Mouse (Mus musculus) yolk sac, embryonic 10.5 days (tissue): ENCODE results near the gene Lrrc39.

Experiments used
- DNase-seq: peaks from one replicate; pipeline ENCODE4 v3.0.0-alpha.2; 2017; ENCODE audit warnings: low spot score

Gene Lrrc39

DNA sequence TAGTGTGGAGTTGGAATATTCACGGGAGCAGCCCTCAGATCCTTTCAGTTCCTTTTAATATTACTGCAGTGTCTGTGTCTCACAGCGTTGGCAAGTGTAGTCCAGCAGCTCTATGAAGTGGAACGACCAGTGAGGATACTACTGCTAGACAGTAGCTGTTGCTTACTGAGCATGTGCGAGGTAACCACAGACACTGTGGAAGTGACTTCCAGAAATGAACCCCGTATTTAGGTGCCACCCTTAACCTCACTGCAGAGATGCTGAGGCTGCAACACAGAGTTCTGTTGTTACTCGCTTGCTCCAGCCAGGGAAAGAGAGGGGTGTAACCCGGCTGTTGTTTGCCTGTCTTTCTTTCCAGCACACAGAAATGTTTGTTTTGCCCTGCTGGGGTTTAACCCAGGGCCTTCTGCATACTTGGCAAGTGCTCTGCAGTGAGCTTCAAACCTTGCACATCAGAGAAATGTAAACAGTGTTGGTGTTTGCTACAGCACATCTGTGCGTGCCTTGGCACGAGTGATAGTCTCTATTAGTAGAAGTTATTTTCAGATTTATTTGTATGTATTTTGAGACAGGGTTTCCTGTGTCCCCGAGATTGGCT, 51.6 kb downstream of the Lrrc39 start, which contains the start of gene Trmt13:
Gene Trmt13, minus strand, starts transcription at position 293 of the 598 bp plus-strand sequence.
- peak; percentile 38 for DNase-seq

DNA sequence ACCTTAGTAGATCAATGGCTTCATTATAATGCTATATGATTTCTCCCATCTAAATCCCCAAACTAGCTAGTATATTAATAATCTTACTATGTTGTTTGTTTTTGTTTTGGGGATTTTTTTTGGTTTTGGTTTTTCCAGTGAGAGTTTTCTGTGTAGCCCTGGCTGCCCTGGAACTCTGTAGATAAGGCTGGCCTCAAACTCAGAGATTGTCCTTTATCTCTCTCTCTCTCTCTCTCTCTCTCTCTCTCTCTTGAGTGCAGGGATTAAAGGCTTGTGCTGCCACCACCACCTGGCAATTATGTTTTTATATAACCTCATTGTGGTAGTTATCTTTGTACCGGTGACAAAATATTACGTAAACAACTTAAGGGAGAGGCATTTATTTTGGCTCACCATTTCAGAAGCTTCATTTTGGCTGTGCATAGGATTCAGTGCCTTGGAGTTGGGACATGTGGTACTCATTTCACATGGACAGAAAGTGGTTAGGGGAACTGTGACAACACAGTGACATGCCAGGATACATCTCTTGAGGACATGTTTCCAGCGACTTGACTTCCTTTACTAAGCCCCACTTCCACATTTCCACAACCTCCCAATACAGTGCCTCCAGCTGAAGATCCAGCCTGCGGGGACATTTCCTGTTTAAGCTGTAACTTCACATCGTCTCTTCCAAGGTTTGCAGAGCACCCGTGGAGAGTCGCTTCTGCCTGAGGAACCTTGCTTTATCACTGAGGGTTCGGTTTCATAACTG, 52.7 kb downstream of the Lrrc39 start:
- DNase-seq, result no peak

DNA sequence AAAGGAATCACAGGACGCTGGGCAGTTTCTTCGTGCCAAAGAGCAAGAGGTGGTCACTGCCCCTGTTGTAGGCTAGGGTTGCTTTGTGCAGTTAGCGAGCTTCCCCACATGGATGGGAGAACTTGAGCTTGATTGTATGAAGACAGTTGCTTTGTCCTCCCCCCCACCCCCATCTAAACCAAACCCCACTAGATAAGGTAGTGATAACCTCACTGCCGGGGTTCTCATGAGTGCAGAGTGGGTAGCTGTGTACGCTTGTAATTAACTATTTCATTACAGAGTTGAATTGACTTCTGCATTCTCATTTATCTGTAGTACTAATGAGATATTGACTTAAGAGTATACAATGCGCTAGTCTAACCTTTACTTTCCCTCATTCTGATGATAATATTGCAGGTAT, 56.1 kb downstream of the Lrrc39 start:
- DNase-seq, result no peak

GRCm38 (mm10) chr3:116620636-116621370, 58.0 kb downstream of the Lrrc39 start:
- DNase-seq, result no peak

GRCm38 (mm10) chr3:116622641-116623040, 59.9 kb downstream of the Lrrc39 start:
- DNase-seq, result no peak

GRCm38 (mm10) chr3:116631459-116631858, 68.7 kb downstream of the Lrrc39 start:
- no peak for DNase-seq
